Mouse (Mus musculus): Measurements from ENCODE around the gene Chst15.

GRCm38 (mm10) chr7:132343146-132343545 lies 26.1 kb upstream of the Chst15 start:
- TF ChIP-seq CTCF (IDR thresholded peaks at IDR 0.05; ENCODE audit: control insufficient read depth, insufficient read depth, insufficient replicate concordance, low read depth, low read length) (no peak), POLR2A (IDR thresholded peaks at IDR 0.05; ENCODE audit: control insufficient read depth, low read depth, low read length) (no peak)
